ENCODE assay signal across 7 mouse cellular contexts in genomic region chr5:73292502-73293457, GRCm38 (mm10). TPM values are rescaled to one million over a fixed set of nuclear protein-coding genes. Genes with fewer than 3 reads are reported as not detected.
DNase-seq lines count a peak whose midpoint lies in the region; ATAC-seq lines count a peak whose summit lies in the region.

TSS of gene Ociad1 (plus strand) at chr5:73292784.

- peaks cover 3% of the 10 kb centered on the region; the same call in 1 of the 2 replicates for H3K4me1 ChIP-seq in intestine, embryonic 15.5 days (replicated peaks)
- peaks cover 15% of the 10 kb centered on the region for H3K4me1 ChIP-seq in midbrain, embryonic 10.5 days

- H3K4me3 ChIP-seq in intestine, embryonic 15.5 days (replicated peaks), result peak within 1 kb of the TSS; percentile 90
- peak within 1 kb of the TSS; percentile 94 for H3K4me3 ChIP-seq in midbrain, embryonic 10.5 days

- under 1% methylated on average over 58 of the region's 58 CpGs for WGBS in intestine, embryonic 15.5 days
- WGBS in midbrain, embryonic 10.5 days, result under 1% methylated on average over 58 of the region's 58 CpGs

- intact Hi-C loops in gastrocnemius, postnatal 36 days (cut with DNase I), result loop anchor here (5.0 kb wide), 2 partner anchors 35 to 90 kb away; partner anchors contain the start of gene Fryl
- intact Hi-C loops in left cerebral cortex, postnatal 25 days (cut with DNase I), result loop anchor here (1.0 kb wide), 1 partner anchor 36 kb away; the partner anchor contains the start of gene Fryl

- peak; percentile 96 for DNase-seq in adrenal gland, adult 2 months
- peak; percentile 96 for DNase-seq in embryo, embryonic 11.5 days (ENCODE audit: low read depth, low spot score)
- DNase-seq in gastrocnemius, postnatal 36 days, result peak; percentile 91 to 92
- DNase-seq in left cerebral cortex, postnatal 25 days (ENCODE audit: low spot score in 2 of 2), result peak; percentile 97 to 98
- DNase-seq in midbrain, embryonic 10.5 days (ENCODE audit: low spot score), result peak; percentile 99
- DNase-seq in right cerebral cortex, postnatal 4 days, result peak; percentile 91

- H3K27me3 ChIP-seq in intestine, embryonic 15.5 days (replicated peaks), result no peaks in the 10 kb centered on the region
- no peaks in the 10 kb centered on the region for H3K27me3 ChIP-seq in midbrain, embryonic 10.5 days (ENCODE audit: low read depth, poor library complexity, severe bottlenecking)

- H3K9me3 ChIP-seq in intestine, embryonic 15.5 days, result no peaks in the 10 kb centered on the region
- no peaks in the 10 kb centered on the region for H3K9me3 ChIP-seq in midbrain, embryonic 10.5 days (replicated peaks)

- peak; percentile 99 for ATAC-seq in intestine, embryonic 15.5 days

- peak within 1 kb of the TSS; percentile 50 for H3K4me2 ChIP-seq in intestine, embryonic 15.5 days (replicated peaks)

- H3K36me3 ChIP-seq in intestine, embryonic 15.5 days, result peaks cover 10% of the 10 kb centered on the region
- H3K36me3 ChIP-seq in midbrain, embryonic 10.5 days, result peaks cover 34% of the 10 kb centered on the region

- peak within 1 kb of the TSS; percentile 96 for H3K9ac ChIP-seq in intestine, embryonic 15.5 days

- peak within 1 kb of the TSS; percentile 92 for H3K27ac ChIP-seq in intestine, embryonic 15.5 days
- H3K27ac ChIP-seq in midbrain, embryonic 10.5 days (replicated peaks), result peak within 1 kb of the TSS; percentile 97

RNA-seq across cellular contexts. Expression of gene Ociad1, which starts in this region (rescaled TPM):
- total RNA-seq in adrenal gland, adult 2 months (2021), result 100 to 1,000 TPM; 238 to 275 TPM
- 113 and 114 TPM in 2 replicates for polyA plus RNA-seq in adrenal gland, adult 2 months (2012; rRNA removed)
- 100 to 1,000 TPM; 134 to 143 TPM for total RNA-seq in gastrocnemius, postnatal 36 days (2021)
- 246 and 258 TPM in 2 replicates for polyA plus RNA-seq in intestine, embryonic 15.5 days (2015; fragmentation: Nextera tagmentation; extraction: Ambion mirVana)
- total RNA-seq in left cerebral cortex, postnatal 25 days (2021), result 100 to 1,000 TPM; 475 TPM
- 164 TPM in 2 replicates for polyA plus RNA-seq in midbrain, embryonic 10.5 days (2016; fragmentation: Nextera tagmentation; extraction: Ambion mirVana)

Comparison
In these comparisons a context has a peak if more than half of its experiments do, and no peak if none do; other contexts are left out.
1. Peak in every context shown above with its lines: DNase-seq, ATAC-seq, H3K4me3 ChIP-seq and H3K27ac ChIP-seq.